Mouse (Mus musculus) liver, embryonic 12.5 days (tissue): ENCODE data around the gene Csad. TPM values are rescaled to one million over a fixed set of nuclear protein-coding genes. Genes with fewer than 3 reads are reported as not detected.

Experiments used
- ATAC-seq: fragments of 200-750 bp; cut with Nextera tagmentation; 2 replicates; pipeline ENCODE4 v1.8.0; 2017; ENCODE audit warnings: moderate number of reproducible peaks, mild to moderate bottlenecking, moderate library complexity
- H3K27ac ChIP-seq: fragments of 300-500 bp; sonication (generic); 2 replicates; pipeline ENCODE4 v1.5.1; 2016; ENCODE audit warnings: mild to moderate bottlenecking
- H3K27me3 ChIP-seq: fragments of 300-500 bp; sonication (generic); replicated peaks from 2 replicates; pipeline ENCODE4 v1.6.1; 2016; ENCODE audit warnings: mild to moderate bottlenecking, moderate library complexity
- H3K36me3 ChIP-seq: fragments of 300-500 bp; sonication (generic); 2 replicates; pipeline ENCODE4 v1.6.1; 2016; ENCODE audit warnings: mild to moderate bottlenecking, moderate library complexity
- H3K4me1 ChIP-seq: fragments of 300-500 bp; sonication (generic); 2 replicates; pipeline ENCODE4 v1.6.1; 2016
- H3K4me2 ChIP-seq: fragments of 300-500 bp; sonication (generic); 2 replicates; pipeline ENCODE4 v1.6.1; 2016; ENCODE audit warnings: mild to moderate bottlenecking, moderate library complexity
- H3K4me3 ChIP-seq: fragments of 300-500 bp; sonication (generic); 2 replicates; pipeline ENCODE4 v1.5.1; 2016; ENCODE audit warnings: mild to moderate bottlenecking, moderate library complexity
- H3K9ac ChIP-seq: fragments of 300-500 bp; sonication (generic); 2 replicates; pipeline ENCODE4 v1.6.1; 2016; ENCODE audit warnings: mild to moderate bottlenecking, moderate library complexity
- H3K9me3 ChIP-seq: fragments of 300-500 bp; sonication (generic); replicated peaks from 2 replicates; pipeline ENCODE4 v1.6.1; 2016; ENCODE audit warnings: mild to moderate bottlenecking, moderate library complexity
- WGBS: fragments of 180-500 bp; shearing (Covaris S2); methylation state at CpG from one replicate; pipeline ENCODE4 v1.1.7; 2016; ENCODE audit not compliant: insufficient replicate concordance; 5-methylcytosine and 5-hydroxymethylcytosine counted together
- polyA plus RNA-seq: library from polyadenylated mRNA; unstranded; fragments of >200 nt; fragmentation: Nextera tagmentation; extraction: Ambion mirVana; gene quantifications from 2 replicates; pipeline ENCODE4 v1.2.1, GENCODE M21; 2016

The Csad gene
- polyA plus RNA-seq, 1 experiment from 2014 or later: 21.9 TPM

DNA sequence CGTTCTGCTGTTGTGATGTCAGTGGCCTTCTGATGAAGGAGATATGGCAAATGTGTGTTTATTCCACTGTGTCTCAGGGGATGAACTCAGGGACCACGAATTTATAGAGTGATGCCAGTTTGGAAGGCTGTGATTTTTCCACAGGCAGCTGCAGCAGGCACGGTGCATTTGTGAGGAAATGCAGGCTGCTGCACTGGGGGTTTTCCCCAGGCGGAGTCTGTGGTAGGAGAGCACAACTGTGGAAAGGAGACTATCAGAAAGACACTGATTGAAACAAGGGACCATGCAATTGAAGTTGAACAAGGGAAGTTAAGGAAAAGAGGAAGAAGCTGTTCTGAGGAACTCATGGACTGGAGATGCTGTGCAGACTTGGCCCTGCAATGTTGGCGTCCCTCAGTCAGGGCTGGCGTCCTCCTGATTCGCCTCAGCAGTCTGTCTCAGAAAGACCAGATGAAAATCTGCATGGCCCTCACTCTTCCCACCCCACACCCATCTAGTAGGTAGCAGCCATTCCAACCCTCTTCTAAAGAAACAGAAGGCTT, 12.2 kb downstream of the Csad start:
- Histone ChIP-seq H3K36me3 (no peaks in the 10 kb centered on the region; the same call in none of the 2 replicates), H3K4me2 (no peak overlapping the region), H3K4me1 (peaks cover 34% of the 10 kb centered on the region), H3K27me3 (peaks cover 21% of the 10 kb centered on the region), H3K9ac (no peak overlapping the region), H3K4me3 (no peak overlapping the region), H3K27ac (peak overlapping the region; percentile 62), H3K9me3 (no peaks in the 10 kb centered on the region)
- WGBS: 31% methylated on average over 7 of the region's 7 CpGs
- ATAC-seq: no peak

DNA sequence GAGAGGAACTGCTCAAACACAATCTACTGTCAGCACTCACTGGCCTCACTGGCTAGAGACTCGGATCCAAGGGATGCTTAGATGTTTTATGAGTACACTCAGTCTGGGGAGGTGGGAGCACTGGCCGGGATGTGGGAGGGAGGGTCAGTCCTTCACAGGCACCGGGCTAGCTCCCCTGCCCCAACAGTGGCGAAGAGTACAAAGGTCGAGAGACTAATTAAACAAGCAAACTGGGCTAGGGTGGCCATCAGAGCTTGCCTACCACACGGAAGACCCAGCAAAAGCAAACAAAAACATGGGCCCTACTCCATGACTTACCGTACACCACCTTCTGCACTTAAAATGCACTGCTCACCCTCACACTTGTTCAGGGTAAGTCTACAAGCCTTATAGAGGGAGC, 12.8 kb downstream of the Csad start:
- ATAC-seq: peak; percentile 42
- Histone ChIP-seq H3K27me3 (peaks cover 21% of the 10 kb centered on the region), H3K4me1 (peaks cover 36% of the 10 kb centered on the region), H3K4me2 (no peak overlapping the region; the same call in 1 of the 2 replicates), H3K9me3 (no peaks in the 10 kb centered on the region), H3K36me3 (no peaks in the 10 kb centered on the region; the same call in none of the 2 replicates), H3K27ac (peak overlapping the region; percentile 62), H3K9ac (no peak overlapping the region), H3K4me3 (no peak overlapping the region)
- 57% methylated on average over 7 of the region's 7 CpGs for WGBS

DNA sequence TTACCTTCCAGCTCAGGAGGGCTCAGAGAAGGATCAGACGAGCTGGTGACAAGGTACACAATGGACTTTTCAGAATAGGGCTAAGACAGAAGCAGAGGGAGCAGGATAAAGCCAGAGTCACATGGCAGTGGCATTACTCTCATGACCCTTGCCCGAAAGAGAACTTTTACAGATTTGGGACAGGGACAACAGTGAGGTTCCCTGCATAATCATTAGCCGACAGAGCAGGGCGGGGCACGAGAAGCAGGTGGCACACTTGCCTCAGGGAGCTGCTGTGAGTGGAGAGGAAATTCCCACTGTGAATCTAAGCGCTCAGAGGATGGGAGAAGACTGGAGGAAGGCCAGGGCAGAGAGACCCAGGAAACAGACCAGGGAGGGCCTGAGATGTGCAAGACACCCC, 15.6 kb downstream of the Csad start:
- H3K4me1 ChIP-seq: peaks cover 27% of the 10 kb centered on the region
- H3K4me2 ChIP-seq: no peak overlapping the region
- H3K36me3 ChIP-seq: peaks cover 3% of the 10 kb centered on the region
- H3K4me3 ChIP-seq: no peak overlapping the region
- H3K9me3 ChIP-seq: no peaks in the 10 kb centered on the region
- 50% methylated on average over 6 of the region's 6 CpGs for WGBS
- H3K27me3 ChIP-seq: peaks cover 21% of the 10 kb centered on the region
- no peak for ATAC-seq
- no peak overlapping the region for H3K9ac ChIP-seq
- no peak overlapping the region for H3K27ac ChIP-seq

DNA sequence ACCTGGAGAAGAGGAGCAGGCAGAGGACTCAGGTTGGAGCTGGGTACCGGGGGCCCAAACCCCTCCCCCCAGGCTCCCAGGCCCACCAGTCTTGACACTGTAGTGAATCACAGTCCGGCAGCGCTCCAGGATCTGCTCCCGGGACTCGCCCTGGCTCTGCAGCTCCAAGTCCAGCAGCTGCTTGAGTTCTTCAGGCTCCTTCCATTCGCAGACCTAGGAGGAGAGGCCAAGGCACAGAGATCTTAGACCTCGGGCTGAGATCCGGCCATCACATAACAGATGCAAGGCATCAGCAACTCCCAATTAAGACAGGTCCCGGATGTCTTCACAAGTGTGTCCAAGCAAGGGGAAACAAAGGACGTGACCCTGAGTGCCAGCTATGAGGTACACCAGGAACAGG, 16.4 kb downstream of the Csad start:
- WGBS: 79% methylated on average over 10 of the region's 10 CpGs
- Histone ChIP-seq H3K4me2 (no peak overlapping the region), H3K4me3 (no peak overlapping the region), H3K27ac (no peak overlapping the region), H3K36me3 (peaks cover 3% of the 10 kb centered on the region), H3K9me3 (no peaks in the 10 kb centered on the region), H3K27me3 (peaks cover 21% of the 10 kb centered on the region), H3K4me1 (peaks cover 24% of the 10 kb centered on the region), H3K9ac (no peak overlapping the region)
- no peak for ATAC-seq

DNA sequence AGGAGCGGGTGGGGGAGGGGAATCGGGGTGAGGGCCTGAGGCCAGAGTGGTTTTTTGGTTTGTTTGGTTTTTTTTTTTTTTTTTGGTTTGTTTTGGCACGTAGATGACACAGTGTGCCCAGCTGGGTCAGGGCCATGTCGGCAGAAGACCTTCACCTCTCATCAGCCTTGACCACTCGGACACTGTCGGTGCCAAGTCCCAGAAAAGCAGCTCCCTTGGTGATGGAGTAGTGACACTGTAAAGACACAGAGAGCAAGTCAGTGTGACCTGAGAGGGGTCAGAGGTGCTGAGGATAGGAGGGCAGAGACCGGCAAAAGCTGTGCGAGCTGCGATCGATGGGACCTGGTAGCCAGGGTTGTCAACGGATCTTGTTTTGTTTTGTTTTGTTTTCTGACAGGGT, 18.3 kb downstream of the Csad start:
- 74% methylated on average over 11 of the region's 11 CpGs for WGBS
- Histone ChIP-seq H3K36me3 (peaks cover 3% of the 10 kb centered on the region), H3K27ac (peak overlapping the region; percentile 60; the same call in 1 of the 2 replicates), H3K4me1 (peaks cover 16% of the 10 kb centered on the region; the same call in 1 of the 2 replicates), H3K9me3 (no peaks in the 10 kb centered on the region), H3K9ac (no peak overlapping the region), H3K4me3 (no peak overlapping the region), H3K27me3 (peaks cover 16% of the 10 kb centered on the region; the same call in 1 of the 2 replicates), H3K4me2 (no peak overlapping the region)
- ATAC-seq: peak; percentile 45

DNA sequence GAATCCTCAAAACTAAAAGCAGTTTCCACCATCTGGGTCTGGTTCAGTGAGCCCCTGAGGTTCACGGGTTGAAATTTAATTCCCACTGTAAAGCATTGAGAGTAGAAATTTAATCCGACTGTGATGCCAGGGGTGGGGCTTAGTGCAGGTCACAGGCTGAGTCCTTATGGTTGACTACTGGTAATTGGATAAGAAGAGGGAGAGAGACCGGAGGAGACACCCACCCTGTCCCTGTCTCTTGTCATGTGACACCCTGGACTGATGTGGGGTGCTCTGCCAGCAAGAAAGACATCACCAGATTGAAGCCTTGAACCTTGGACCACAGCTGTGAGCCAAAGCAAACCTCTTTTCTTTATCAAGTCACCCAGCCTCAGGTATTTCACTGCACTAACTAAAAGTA, 21.4 kb downstream of the Csad start:
- no peak overlapping the region for H3K4me3 ChIP-seq
- no peak overlapping the region for H3K27ac ChIP-seq
- 57% methylated on average over 3 of the region's 3 CpGs for WGBS
- no peaks in the 10 kb centered on the region for H3K9me3 ChIP-seq
- H3K4me1 ChIP-seq: peaks cover 7% of the 10 kb centered on the region; the same call in 1 of the 2 replicates
- peaks cover 13% of the 10 kb centered on the region for H3K36me3 ChIP-seq
- H3K9ac ChIP-seq: no peak overlapping the region
- no peak for ATAC-seq
- H3K27me3 ChIP-seq: no peaks in the 10 kb centered on the region
- H3K4me2 ChIP-seq: no peak overlapping the region

DNA sequence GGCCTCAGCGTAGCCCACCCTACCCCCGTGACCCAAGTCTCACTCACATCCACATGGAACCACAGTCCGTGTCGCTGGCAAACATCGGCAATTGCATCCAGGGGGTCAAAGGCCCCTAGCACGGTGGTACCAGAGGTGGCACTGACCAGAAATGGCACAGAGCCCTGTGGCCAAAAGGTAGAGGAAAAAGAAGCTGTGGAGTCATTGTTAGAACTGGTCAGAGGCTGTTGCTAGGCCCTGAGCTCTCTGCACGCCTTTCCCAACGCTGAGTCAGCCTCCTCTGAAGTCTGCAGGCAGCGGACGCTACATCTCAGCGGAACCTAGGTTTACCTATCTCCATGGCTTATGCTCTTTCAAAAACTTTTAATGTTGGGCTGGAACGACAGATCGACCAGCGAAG, 24.6 kb downstream of the Csad start:
- ATAC-seq: no peak
- 82% methylated on average over 14 of the region's 14 CpGs for WGBS
- Histone ChIP-seq H3K9me3 (no peaks in the 10 kb centered on the region), H3K4me3 (no peak overlapping the region), H3K9ac (no peak overlapping the region), H3K27ac (no peak overlapping the region), H3K36me3 (peaks cover 10% of the 10 kb centered on the region), H3K27me3 (no peaks in the 10 kb centered on the region), H3K4me1 (peaks cover 14% of the 10 kb centered on the region; the same call in 1 of the 2 replicates), H3K4me2 (no peak overlapping the region)

DNA sequence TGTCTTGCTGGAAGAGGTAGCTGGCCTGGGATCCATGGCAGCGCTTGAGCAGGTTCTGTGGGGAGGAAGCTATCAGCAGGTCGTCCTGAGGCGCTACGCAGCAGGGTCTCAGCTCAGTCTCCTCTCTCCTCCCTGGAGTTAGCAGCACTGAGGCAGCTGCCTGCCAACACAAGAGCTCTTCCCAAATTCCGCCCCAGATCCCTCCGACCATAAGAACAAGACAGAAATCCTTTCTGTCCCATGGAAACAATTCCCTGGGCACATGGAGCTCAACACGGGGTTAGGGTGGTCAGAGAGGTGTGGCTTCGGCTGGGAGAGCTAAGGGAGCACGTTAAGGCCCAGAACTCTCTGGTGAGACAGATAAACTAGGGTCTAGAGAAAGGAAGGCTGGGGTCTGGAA, 25.4 kb downstream of the Csad start:
- H3K36me3 ChIP-seq: peaks cover 10% of the 10 kb centered on the region
- peaks cover 14% of the 10 kb centered on the region; the same call in 1 of the 2 replicates for H3K4me1 ChIP-seq
- H3K27me3 ChIP-seq: no peaks in the 10 kb centered on the region
- 65% methylated on average over 9 of the region's 9 CpGs for WGBS
- no peak for ATAC-seq
- no peak overlapping the region for H3K4me3 ChIP-seq
- H3K9me3 ChIP-seq: no peaks in the 10 kb centered on the region
- no peak overlapping the region for H3K4me2 ChIP-seq
- H3K27ac ChIP-seq: no peak overlapping the region
- no peak overlapping the region for H3K9ac ChIP-seq

DNA sequence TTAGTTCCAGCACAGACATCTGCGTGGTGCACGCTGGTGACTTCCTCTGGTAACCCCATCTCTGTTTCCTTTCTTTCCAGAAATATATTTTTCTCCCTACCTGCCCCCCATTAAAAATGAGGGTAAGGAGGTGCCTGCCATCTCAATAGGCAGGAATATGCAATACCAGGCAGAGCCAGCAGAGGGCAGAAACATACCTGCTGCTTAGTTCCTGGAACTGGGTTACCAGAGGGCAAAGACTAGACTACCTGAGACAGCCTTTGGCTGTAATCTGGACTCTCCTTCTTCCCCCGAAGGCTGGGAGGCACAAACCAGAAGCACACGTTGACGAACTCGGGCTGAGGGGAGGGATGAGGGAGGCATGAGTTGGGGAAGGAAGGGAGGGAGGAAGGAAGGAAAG, 26.2 kb downstream of the Csad start:
- 7% methylated on average over 6 of the region's 6 CpGs for WGBS
- H3K9ac ChIP-seq: no peak overlapping the region
- no peaks in the 10 kb centered on the region for H3K27me3 ChIP-seq
- H3K4me1 ChIP-seq: peaks cover 14% of the 10 kb centered on the region; the same call in 1 of the 2 replicates
- H3K9me3 ChIP-seq: no peaks in the 10 kb centered on the region
- no peak for ATAC-seq
- no peak overlapping the region for H3K27ac ChIP-seq
- H3K4me2 ChIP-seq: no peak overlapping the region
- H3K36me3 ChIP-seq: peaks cover 10% of the 10 kb centered on the region
- H3K4me3 ChIP-seq: no peak overlapping the region

DNA sequence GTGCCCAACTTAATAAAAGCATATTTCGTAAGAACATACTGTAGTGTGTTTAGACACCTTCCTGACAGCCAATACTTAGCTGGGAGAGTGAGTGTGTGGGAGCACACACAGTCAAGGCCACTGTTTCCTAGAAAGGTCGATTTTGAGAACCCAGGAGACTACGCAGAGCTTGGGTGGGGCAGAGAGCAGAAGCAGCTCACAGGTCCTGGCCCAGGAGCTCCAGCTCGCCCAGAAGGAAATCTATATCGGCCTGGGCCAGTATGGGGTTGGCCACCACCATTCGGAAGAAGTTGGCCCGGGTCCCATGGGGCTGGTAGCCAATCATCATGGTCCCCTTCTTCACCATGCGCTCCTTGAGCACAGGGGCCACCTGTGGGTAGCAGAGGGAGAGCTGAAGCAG, 27.1 kb downstream of the Csad start:
- Histone ChIP-seq H3K36me3 (peaks cover 10% of the 10 kb centered on the region), H3K27me3 (no peaks in the 10 kb centered on the region), H3K9me3 (no peaks in the 10 kb centered on the region), H3K4me1 (peaks cover 14% of the 10 kb centered on the region; the same call in 1 of the 2 replicates), H3K4me2 (no peak overlapping the region), H3K27ac (no peak overlapping the region), H3K9ac (no peak overlapping the region), H3K4me3 (no peak overlapping the region)
- WGBS: 78% methylated on average over 8 of the region's 8 CpGs
- ATAC-seq: 0 out of 2 replicates have a peak, but pooled peaks have one; percentile 19

DNA sequence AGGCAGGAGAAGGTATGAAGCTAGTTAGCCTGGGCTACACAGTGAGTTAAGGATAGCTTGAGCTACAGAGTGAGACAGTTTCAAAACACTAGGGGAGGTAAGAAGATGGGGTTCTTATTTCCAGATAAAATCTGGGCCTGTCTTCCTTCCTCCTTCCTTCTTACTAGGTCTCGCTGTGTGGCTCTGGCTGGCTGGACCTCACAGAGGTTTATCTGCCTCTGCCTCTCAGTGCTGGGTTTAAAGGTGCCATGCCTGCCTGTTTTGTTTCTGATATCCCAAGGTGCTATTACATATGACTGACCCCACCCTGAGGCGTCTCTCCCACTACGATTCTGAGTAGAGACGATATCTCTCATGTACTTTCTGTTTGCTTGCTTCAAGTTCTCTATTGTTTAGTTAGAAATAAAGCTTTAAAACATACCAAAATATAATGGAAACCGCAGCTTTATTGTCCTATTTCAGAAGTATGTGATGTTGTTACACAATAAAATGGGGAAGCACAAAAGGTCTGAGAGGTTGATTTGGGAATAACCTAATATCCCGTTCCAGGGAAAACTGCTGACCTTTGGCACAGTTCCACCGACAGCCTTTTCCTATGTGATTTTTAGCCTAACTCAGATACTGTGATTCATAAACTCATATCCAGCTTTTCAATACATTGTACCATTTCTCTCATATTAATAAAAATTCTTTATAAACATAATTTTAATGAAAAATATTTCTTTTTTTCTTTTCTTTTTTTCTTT, 27.8 kb downstream of the Csad start:
- 51% methylated on average over 7 of the region's 7 CpGs for WGBS
- Histone ChIP-seq H3K9me3 (no peaks in the 10 kb centered on the region), H3K9ac (no peak overlapping the region), H3K4me3 (no peak overlapping the region), H3K36me3 (peaks cover 10% of the 10 kb centered on the region), H3K27me3 (no peaks in the 10 kb centered on the region), H3K27ac (no peak overlapping the region), H3K4me2 (no peak overlapping the region), H3K4me1 (peaks cover 14% of the 10 kb centered on the region; the same call in 1 of the 2 replicates)
- ATAC-seq: peak; percentile 64

DNA sequence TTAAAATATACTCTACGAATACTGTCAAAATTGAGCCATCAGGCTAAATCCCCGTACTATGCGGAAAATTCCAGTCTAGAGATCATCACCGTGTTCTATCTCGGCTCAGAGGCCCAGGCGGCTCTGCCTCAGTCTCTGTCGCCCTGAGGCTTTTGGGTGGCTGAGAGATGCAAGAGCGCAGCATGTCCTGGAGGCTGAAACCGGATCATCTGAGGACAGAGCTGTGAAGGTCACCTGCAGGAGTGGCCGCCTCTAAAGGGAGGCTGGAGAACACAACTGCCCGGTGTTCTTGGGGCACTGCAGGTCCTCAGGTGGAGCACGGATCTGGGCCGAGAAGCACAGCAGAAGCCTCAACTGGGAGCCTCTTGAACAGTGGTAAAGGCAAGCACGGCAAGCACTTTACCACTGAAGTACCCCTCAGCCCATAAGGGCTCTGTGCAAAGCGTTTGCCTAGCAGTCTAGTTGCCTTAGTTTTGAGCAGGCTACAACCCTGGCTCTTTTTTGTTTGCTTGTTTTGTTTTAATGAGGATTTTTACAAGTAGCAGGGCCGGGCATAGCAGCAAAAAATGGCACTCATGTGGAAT, 28.7 kb downstream of the Csad start:
- Histone ChIP-seq H3K4me3 (no peak overlapping the region), H3K4me2 (no peak overlapping the region), H3K9me3 (no peaks in the 10 kb centered on the region), H3K36me3 (peaks cover 10% of the 10 kb centered on the region), H3K27me3 (no peaks in the 10 kb centered on the region), H3K4me1 (peaks cover 14% of the 10 kb centered on the region; the same call in 1 of the 2 replicates), H3K9ac (no peak overlapping the region), H3K27ac (no peak overlapping the region)
- 74% methylated on average over 16 of the region's 16 CpGs for WGBS
- ATAC-seq: no peak
